Mouse (Mus musculus) ES-E14 (cell line): Measurements from ENCODE around the gene Elf1. TPM values are rescaled to one million over a fixed set of nuclear protein-coding genes. Genes with fewer than 3 reads are reported as not detected.

Experiments used
- DNase-seq: peaks from one replicate; pipeline ENCODE4 v3.0.0-alpha.2; 2013; ENCODE audit warnings: low read depth, low spot score
- H3K27ac ChIP-seq: 2 replicates; pipeline ENCODE4 v1.5.1; 2012; ENCODE audit warnings: low read depth, mild to moderate bottlenecking, low read length, moderate library complexity, mixed read lengths; ENCODE audit not compliant: poor library complexity, insufficient read depth, severe bottlenecking
- H3K36me3 ChIP-seq: 2 replicates; pipeline ENCODE4 v1.6.1; 2012; ENCODE audit warnings: mild to moderate bottlenecking, low read length, moderate library complexity, mixed read lengths; ENCODE audit not compliant: control insufficient read depth, poor library complexity, insufficient read depth, severe bottlenecking
- H3K4me1 ChIP-seq, 2 experiments: fragments of 150-350 bp in 1 of 2; sonication (generic) in 1 of 2; 2 replicates each; pipeline ENCODE4 v1.6.1; 2012; ENCODE audit warnings: low read length in 2 of 2, mild to moderate bottlenecking in 1 of 2, mixed read lengths in 1 of 2; ENCODE audit not compliant: control insufficient read depth in 2 of 2, insufficient read depth in 2 of 2, poor library complexity in 1 of 2
- H3K4me3 ChIP-seq, 2 experiments: fragments of 150-350 bp in 1 of 2; sonication (generic) in 1 of 2; 2 replicates each; pipeline ENCODE4 v1.5.1; 2012; ENCODE audit warnings: low read length in 2 of 2, low read depth in 1 of 2, mild to moderate bottlenecking in 1 of 2, mixed read lengths in 1 of 2; ENCODE audit not compliant: insufficient read depth in 1 of 2, poor library complexity in 1 of 2, severe bottlenecking in 1 of 2
- H3K9ac ChIP-seq: 2 replicates; pipeline ENCODE4 v1.6.1; 2012; ENCODE audit warnings: low read depth, mild to moderate bottlenecking, low read length, mixed read lengths; ENCODE audit not compliant: poor library complexity, insufficient read depth, severe bottlenecking
- H3K9me3 ChIP-seq: fragments of 150-350 bp; sonication (generic); 2 replicates; pipeline ENCODE4 v1.6.1; 2012; ENCODE audit warnings: low read depth, mild to moderate bottlenecking, low read length; ENCODE audit not compliant: control insufficient read depth, insufficient read depth
- CHD2 ChIP-seq: IDR thresholded peaks from 2 replicates; pipeline ENCODE4 v1.6.1; 2014; ENCODE audit warnings: mild to moderate bottlenecking, low read depth, low read length, inconsistent platforms
- HCFC1 ChIP-seq: IDR thresholded peaks from 2 replicates; pipeline ENCODE4 v1.6.1; 2012; ENCODE audit warnings: low read length, inconsistent platforms, borderline replicate concordance; ENCODE audit not compliant: insufficient read depth
- MAFK ChIP-seq: IDR thresholded peaks from 2 replicates; pipeline ENCODE4 v1.6.1; 2014; ENCODE audit warnings: mild to moderate bottlenecking, low read depth, low read length, inconsistent platforms; ENCODE audit not compliant: insufficient read depth
- ZC3H11A ChIP-seq: IDR thresholded peaks from 2 replicates; pipeline ENCODE4 v1.6.1; 2012; ENCODE audit warnings: low read depth, mild to moderate bottlenecking, inconsistent platforms, low read length, borderline replicate concordance
- ZNF384 ChIP-seq: IDR thresholded peaks from 2 replicates; pipeline ENCODE4 v1.6.1; 2012; ENCODE audit warnings: low read depth, low read length, inconsistent platforms
- in situ Hi-C, 2 experiments: fragments of 600-800 bp; cut with MboI; formaldehyde crosslinking; loops; one replicate each; pipeline ENCODE4 v1.15.1; 2025; ENCODE audit warnings: low sequenced_read_pairs in 2 of 2, inconsistent platforms in 1 of 2; ENCODE audit not compliant: unreplicated experiment in 2 of 2
- total RNA-seq: library from RNA; depleted of rRNA; stranded (reverse); fragments of 300-350 nt; gene quantifications from 2 replicates; pipeline ENCODE4 v1.2.3, GENCODE M21; 2012

The Elf1 gene
- total RNA-seq, 1 experiment, result 4.4 TPM

DNA sequence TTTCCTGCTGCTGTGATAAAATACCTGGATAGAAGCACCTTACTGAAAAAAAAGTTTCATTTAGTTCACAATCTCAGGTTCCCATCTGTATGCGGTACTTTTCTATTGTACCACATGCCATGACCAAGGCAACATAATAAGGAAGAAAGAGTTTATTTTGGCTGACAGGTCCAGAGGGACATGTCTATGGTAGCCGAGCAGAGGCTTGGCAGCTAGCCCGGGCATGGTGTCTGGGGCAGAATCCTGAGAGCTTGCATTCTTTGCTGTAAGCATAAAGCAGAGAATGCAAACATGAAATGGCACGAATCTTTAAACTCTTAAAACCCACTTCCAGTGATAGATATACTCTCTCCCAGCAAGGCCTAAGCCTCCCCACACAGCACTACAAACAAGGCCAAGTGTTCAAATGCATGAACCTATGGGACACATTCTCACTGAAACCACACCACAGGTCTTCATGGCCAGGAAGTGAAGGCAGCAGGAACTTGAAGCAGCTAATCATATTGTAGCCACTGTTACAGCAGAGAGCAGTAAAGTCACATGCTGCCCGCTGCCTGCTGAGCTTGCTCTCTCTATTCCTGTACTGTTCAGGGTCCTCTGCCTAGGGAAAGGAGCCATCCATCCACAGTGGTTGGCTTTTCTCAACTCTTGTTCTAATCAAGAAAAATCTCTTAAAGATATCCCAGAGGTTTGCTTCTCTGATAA, 22.5 kb downstream of the Elf1 start:
- Histone ChIP-seq H3K9ac (no peak overlapping the region), H3K36me3 (no peaks in the 10 kb centered on the region), H3K4me3 (no peak overlapping the region), H3K27ac (no peak overlapping the region), H3K4me1 (peaks cover 0 to 7% of the 10 kb centered on the region in 2 experiments; a peak in 1 of 4 replicates), H3K9me3 (no peaks in the 10 kb centered on the region)
- no peak for DNase-seq
- TF ChIP-seq HCFC1 (no peak), ZC3H11A (no peak), MAFK (no peak), CHD2 (no peak), ZNF384 (no peak)
- in situ Hi-C loops, result no loop called here

DNA sequence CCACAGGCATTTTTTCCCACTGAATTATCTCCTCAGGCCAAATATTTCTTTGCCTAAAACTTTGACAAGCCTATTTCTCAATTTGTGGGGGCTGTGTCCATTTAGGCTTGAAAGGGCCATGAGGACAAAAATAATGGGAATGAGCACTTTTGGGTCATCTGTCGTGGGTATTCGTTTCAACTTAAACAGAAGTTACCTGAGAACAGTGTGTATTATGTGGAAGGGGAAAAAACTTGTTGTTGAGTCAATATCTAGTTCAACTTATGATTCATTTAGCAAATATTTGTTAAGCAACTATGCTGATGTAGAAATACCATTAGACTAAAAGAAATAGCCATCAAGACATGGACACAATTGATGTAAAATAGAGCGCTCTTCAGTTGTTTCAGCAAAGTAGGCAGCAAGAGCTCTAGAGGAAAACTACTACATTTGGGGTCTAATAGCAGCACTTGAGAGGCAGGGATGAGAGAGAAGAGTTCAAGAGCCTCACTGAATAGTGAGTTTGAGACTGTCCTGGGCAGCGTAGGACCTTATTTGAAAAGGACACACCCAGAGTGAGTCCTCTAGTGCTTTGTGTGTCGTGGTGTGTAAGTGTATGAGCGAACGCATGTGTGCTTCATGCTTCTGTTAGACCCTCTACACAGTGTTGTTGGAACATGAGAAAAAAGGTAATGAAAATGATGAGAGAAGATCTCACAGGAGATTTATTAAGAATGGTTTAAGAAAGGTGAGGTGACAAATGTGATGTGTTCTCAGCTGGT, 23.4 kb downstream of the Elf1 start:
- Histone ChIP-seq H3K9ac (no peak overlapping the region), H3K4me3 (no peak overlapping the region), H3K36me3 (no peaks in the 10 kb centered on the region), H3K27ac (no peak overlapping the region), H3K4me1 (peaks cover 0 to 11% of the 10 kb centered on the region in 2 experiments; a peak in 1 of 4 replicates), H3K9me3 (no peaks in the 10 kb centered on the region)
- in situ Hi-C loops, result no loop called here
- no peak for TF ChIP-seq CHD2
- no peak for TF ChIP-seq HCFC1
- no peak for TF ChIP-seq ZNF384
- TF ChIP-seq ZC3H11A, result no peak
- TF ChIP-seq MAFK, result no peak
- no peak for DNase-seq

DNA sequence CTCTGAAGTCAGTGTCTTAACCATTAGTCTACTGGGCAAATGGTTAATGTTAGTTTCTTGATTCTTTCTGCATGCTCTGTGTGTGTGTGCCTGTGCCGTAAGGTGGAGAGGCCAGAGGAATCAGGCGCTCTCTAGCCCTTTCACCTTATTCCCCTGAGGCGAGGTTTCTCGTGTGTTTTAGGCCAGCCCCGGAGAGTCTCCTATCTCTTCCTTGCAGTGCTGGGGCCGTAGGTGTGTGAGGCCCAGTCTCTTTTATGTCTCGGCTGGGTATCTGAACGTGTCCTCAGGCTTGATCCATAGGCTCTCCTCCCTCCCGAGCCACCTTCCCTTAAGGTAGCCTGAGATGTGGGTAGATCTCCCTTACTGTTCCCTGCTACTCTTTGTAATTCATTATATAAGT, 25.2 kb downstream of the Elf1 start:
- no peak for DNase-seq
- TF ChIP-seq CHD2, result no peak
- no peak for TF ChIP-seq MAFK
- TF ChIP-seq HCFC1, result no peak
- no peak for TF ChIP-seq ZNF384
- TF ChIP-seq ZC3H11A, result no peak
- H3K4me1 ChIP-seq, result peaks cover 0 to 11% of the 10 kb centered on the region in 2 experiments; a peak in 1 of 4 replicates
- in situ Hi-C loops, result no loop called here
- no peak overlapping the region for H3K9ac ChIP-seq
- no peak overlapping the region for H3K27ac ChIP-seq
- H3K4me3 ChIP-seq, result no peak overlapping the region
- H3K36me3 ChIP-seq, result no peaks in the 10 kb centered on the region
- no peaks in the 10 kb centered on the region for H3K9me3 ChIP-seq

DNA sequence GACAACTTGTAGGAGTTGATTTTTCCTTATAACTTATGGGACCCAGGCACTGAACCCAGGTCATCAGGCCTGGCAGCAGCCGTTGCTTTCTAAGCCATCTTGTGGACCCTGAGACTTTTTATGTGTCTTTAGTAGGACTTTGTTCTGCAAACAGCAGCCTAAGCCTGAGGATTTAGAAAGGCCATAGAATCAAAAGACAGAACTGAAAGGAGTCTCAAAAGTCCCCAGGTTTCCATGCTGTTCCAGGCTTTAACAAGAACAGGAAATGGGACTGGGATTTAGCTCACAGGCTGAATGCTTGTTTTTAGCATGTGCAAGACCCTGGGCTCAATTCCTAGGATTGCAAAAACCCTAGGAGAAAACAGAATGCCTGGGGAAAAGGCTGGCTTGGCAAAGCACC, 26.9 kb downstream of the Elf1 start:
- in situ Hi-C loops, result no loop called here
- DNase-seq, result no peak
- Histone ChIP-seq H3K9me3 (no peaks in the 10 kb centered on the region), H3K9ac (no peak overlapping the region), H3K4me3 (no peak overlapping the region), H3K4me1 (peaks cover 0 to 11% of the 10 kb centered on the region in 2 experiments; a peak in 1 of 4 replicates), H3K36me3 (no peaks in the 10 kb centered on the region), H3K27ac (no peak overlapping the region; the same call in 1 of the 2 replicates)
- TF ChIP-seq HCFC1 (no peak), CHD2 (no peak), ZNF384 (no peak), MAFK (no peak), ZC3H11A (no peak)
